Mouse (Mus musculus) retina, postnatal 1 day (tissue): ENCODE results near the gene Spock1.
"Not testable (repeated sequence)": the region's sequence is repeated elsewhere in the genome, so short reads cannot be mapped to it uniquely, and the experiment has no call there.

Experiments
- DNase-seq: peaks from one replicate; pipeline ENCODE4 v3.0.0-alpha.2; 2012

Gene Spock1

GRCm38 (mm10) chr13:57647456-57647855, 260.7 kb downstream of the Spock1 start:
- no peak for DNase-seq

DNA sequence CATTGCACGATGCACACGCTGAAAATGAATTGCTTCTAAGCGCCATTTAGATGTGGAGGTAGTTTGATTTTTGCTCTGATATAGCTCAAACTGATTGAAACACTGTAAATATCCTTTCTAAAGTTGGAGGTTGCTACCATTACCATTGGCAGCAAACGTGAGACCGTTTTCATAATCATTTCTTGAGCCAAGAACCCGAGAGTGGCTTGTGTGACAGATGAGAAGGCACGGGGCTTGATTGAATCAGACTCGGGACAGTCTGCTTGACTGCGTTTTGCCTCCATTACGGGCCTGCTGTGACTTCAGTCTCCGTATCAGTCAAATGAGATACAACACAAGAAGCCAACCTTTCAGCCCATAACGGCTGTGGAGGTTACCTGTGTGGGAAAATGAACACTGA, 265.1 kb downstream of the Spock1 start:
- peak; percentile 23 for DNase-seq

GRCm38 (mm10) chr13:57641649-57642048, 266.5 kb downstream of the Spock1 start:
- DNase-seq = no peak

- DNase-seq = no peak
Observed at GRCm38 (mm10) chr13:57640968-57641367, 267.2 kb downstream of the Spock1 start.

- no peak for DNase-seq
Observed at GRCm38 (mm10) chr13:57638820-57639219, 269.3 kb downstream of the Spock1 start.

GRCm38 (mm10) chr13:57637606-57638132, 270.5 kb downstream of the Spock1 start:
- no peak for DNase-seq

GRCm38 (mm10) chr13:57637080-57637572, 271.0 kb downstream of the Spock1 start:
- no peak for DNase-seq

GRCm38 (mm10) chr13:57636196-57637015, 271.7 kb downstream of the Spock1 start:
- peak; percentile 30 for DNase-seq

- no peak for DNase-seq
Observed at GRCm38 (mm10) chr13:57630532-57630931, 277.6 kb downstream of the Spock1 start.

- DNase-seq = no peak
Observed at GRCm38 (mm10) chr13:57628218-57628617, 279.9 kb downstream of the Spock1 start.

DNA sequence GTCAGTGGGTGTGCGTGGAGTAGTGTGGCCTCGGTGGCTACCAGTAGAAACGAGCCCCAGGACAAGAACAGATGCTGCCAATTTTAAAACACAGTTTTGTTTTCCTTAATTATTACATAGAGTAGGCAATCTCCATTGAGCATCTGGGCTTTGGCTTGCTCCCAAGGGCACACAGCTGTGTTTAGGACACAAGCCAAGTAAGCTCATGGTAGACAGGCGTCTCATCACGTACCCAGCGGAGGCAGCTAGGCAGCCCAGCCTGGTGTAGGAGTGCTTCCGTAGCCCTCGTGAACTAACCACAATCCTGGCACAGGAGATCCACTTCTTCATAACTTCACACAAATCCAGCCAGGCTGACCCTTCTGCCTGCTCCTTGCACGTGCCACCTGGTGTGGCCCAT, 281.7 kb downstream of the Spock1 start:
- no peak for DNase-seq

- DNase-seq = peak; percentile 77
Observed at GRCm38 (mm10) chr13:57623909-57624481, 284.1 kb downstream of the Spock1 start.

- no peak for DNase-seq
Observed at GRCm38 (mm10) chr13:57619079-57619768, 288.9 kb downstream of the Spock1 start.

GRCm38 (mm10) chr13:57611326-57612171, 296.6 kb downstream of the Spock1 start:
- peak; percentile 33 for DNase-seq

- no peak for DNase-seq
Observed at GRCm38 (mm10) chr13:57609946-57610345, 298.2 kb downstream of the Spock1 start.

DNA sequence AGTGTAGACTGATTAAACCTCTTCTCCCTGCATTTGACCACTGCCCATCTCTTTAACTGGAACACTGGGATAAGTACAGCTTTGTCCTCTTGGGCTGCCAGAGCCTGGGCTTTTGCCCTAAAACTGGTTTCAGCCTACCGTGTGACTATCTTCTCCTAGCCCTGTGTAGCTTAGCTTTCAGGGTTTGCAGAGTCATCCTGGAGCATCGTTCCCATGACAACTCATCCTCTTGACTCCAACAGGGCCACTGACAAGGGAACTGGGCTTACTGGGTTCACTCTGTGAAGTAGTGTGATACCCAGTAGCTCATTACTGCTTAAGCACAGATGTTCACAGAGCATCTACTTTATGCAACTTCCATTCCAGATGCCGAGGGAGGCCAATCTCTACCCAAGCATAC, 303.7 kb downstream of the Spock1 start:
- DNase-seq = peak; percentile 14

DNA sequence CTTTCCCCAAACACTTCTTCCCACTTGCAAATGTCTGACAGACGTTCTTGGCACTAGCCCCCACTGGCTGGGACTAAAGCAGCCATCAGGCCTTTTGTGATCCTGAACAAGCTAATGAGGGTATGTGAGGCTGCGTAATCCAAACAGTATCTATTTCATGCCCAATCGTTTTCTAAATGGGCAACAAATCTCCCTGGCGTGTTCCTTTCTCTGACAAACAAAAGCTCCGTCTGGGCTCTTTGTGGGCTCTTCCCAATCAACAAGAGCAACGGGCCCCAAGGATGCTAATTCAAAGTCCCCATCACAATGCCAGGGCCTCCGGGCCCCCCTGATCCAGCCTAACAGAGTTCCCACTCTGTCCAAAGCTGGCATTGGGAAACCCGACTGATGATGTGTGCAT, 304.9 kb downstream of the Spock1 start:
- DNase-seq = peak; percentile 79

DNA sequence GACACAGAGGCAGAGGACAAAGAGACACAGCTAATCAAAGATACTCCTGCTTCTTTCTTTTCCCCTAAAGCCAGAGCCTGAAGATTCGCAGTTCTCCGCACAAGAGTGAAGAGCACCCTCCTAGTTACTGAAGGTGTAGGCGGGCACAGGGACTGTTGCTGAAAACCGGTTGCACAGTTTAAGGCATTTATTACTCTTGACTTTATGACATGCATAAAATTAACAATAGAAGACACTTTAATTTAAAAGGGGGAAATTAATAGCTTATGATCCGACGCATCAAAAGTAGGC, 312.4 kb downstream of the Spock1 start:
- no peak for DNase-seq

DNA sequence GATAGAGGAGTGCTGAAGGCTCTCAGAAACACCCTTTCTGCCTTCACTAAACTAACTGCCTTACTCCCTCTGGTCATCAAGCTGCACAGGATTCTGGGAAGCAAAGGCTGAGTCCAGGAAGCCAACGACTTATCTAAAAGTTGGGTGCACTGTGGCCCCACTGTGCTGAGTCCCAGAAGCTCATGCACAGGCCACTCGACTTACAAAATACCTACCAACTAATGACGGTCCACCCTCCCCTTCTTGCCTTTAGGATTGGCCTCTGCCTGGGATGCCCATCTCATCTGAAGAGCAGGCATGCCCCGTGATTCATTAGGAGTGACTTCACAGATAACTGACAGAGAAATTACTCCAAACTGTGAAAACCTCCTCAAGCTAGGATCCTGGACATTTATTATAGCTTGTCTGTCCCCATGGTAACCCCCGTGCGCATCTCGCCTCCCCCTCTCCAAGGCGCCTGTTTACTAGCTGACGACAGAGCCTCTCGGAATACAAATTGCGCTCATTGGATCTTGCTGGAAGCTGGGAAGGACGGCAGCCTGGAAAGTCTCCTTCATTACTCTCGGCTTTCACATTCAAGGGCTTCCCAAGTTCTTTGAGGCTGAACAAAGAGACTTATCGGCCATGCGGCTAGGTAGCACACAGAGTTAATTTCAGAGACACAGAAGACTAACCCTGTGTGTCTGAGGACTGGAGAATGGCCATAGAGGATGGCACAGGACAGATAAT, 312.9 kb downstream of the Spock1 start:
- DNase-seq = peak; percentile 69

DNA sequence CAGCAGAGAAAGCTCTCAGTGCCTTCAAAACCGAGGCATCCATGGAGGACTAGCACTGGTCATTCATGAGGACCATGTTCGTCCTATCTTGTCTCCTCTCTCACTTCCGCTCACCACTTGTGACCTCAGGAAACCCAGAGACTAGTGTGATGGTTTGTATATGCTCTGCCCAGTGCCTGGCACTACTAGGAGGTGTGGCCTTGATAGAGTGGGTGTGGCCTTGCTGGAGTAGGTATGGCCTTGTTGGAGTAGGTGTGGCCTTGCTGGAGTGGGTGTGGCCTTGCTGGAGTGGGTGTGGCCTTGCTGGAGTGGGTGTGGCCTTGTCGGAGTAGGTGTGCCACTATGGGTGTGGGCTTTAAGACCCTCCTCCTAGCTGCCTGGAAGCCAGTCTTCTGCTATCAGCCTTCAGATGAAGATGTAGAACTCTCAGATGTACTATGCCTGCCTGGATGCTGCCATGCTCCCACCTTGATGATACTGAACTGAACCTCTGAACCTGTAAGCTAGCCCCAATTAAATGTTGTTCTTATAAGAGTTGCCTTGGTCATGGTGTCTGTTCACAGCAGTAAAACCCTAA, 318.7 kb downstream of the Spock1 start:
- not testable (repeated sequence) for DNase-seq

GRCm38 (mm10) chr13:57588558-57589273, 319.4 kb downstream of the Spock1 start:
- DNase-seq = peak; percentile 69
